8 mouse cellular contexts compared by ENCODE assay signal in the genomic region with DNA sequence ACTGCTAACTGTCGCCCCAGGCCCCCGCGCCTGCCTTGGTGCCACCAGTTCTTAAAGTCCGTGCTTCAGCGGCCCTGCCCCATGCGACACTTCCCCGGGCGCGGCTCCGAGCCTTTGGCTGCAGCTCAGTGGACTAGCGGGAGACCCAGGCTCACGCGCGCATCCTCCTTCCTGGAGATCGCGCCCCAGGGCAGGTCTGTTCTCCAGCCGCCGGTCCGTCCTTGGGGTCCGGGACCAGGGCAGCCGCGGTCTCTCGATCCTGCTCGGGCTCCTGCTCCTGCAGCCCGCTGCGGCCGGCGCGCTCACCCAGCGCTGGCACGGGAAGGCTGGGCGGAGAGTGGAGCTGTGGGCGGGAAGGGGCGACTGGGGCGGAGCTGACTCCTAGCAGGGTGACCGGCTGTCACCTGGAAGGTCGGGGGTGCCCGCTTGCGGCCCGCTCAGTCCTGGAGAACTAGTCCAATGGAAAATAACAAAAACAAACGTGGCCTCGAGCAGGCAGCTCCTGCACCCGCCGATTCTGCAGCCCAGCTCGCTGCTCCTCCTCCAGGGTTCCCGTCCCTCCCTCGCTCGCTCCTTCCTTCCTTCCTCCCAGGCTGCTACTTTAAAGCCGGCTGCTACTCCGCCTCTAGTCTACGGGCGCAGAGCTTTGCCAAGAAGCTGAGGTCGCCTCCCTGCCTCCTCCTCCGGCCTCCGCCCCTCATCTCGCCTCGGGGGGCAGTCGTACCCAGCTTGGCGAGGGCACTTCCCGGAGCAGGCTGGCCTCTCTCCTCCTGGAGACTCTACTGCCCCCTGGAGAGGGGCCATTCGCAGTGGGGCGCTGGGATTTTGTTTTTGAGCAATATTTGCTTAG. TPM values are rescaled to one million over a fixed set of nuclear protein-coding genes. Genes with fewer than 3 reads are reported as not detected.
A peak's percentile ranks its signal among the peaks of the same experiment; 100 is the strongest.
DNase-seq lines count a peak whose midpoint lies in the region; ATAC-seq and TF ChIP-seq lines count a peak whose summit lies in the region.

A gene (minus strand): TSS at position 673 of the 850 bp plus-strand sequence.

- DNase-seq in T-cell, adult 2 months (ENCODE audit: low spot score) = peak; percentile 30
- peak; percentile 91 for DNase-seq in cerebellum, postnatal 25 days
- peak; percentile 81 for DNase-seq in gastrocnemius, adult 18-20 months (ENCODE audit: low spot score)
- DNase-seq in left cerebral cortex, adult 2 months (ENCODE audit: extremely low spot score in 1 of 2, low spot score in 2 of 2) = peak; percentile 57 to 63
- DNase-seq in right cerebral cortex, adult 18-20 months = peak; percentile 65
- peak; percentile 23 for DNase-seq in urinary bladder, postnatal 10 days (ENCODE audit: low spot score)

- peak within 1 kb of the TSS; percentile 97 for H3K4me2 ChIP-seq in hindbrain, embryonic 15.5 days

- H3K4me1 ChIP-seq in hindbrain, embryonic 15.5 days (replicated peaks) = peaks cover 12% of the 10 kb centered on the region

- no peaks in the 10 kb centered on the region for H3K36me3 ChIP-seq in hindbrain, embryonic 15.5 days
- no peaks in the 10 kb centered on the region for H3K36me3 ChIP-seq in macrophage (ENCODE audit: inconsistent target)

- TF ChIP-seq CTCF in left cerebral cortex, adult 2 months (IDR thresholded peaks at IDR 0.05) = peak; percentile 80

- H3K27ac ChIP-seq in hindbrain, embryonic 15.5 days (replicated peaks) = peak within 1 kb of the TSS; percentile 74
- peak within 1 kb of the TSS; percentile 70 for H3K27ac ChIP-seq in left cerebral cortex, adult 2 months
- peak within 1 kb of the TSS; percentile 68 for H3K27ac ChIP-seq in macrophage

- peak within 1 kb of the TSS; percentile 88 for H3K4me3 ChIP-seq in hindbrain, embryonic 15.5 days
- peak within 1 kb of the TSS; percentile 77 for H3K4me3 ChIP-seq in left cerebral cortex, adult 2 months
- H3K4me3 ChIP-seq in macrophage (ENCODE audit: inconsistent target) = peak within 1 kb of the TSS; percentile 57

- intact Hi-C loops in left cerebral cortex, adult 2 months (cut with DNase I) = loop anchor here (1.0 to 5.0 kb wide), 3 partner anchors 44 to 146 kb away; a partner anchor contains a TSS

- H3K27me3 ChIP-seq in hindbrain, embryonic 15.5 days = no peaks in the 10 kb centered on the region

- peaks cover 42% of the 10 kb centered on the region; the same call in 1 of the 2 replicates for H3K79me2 ChIP-seq in macrophage (ENCODE audit: inconsistent target)

- H3K9me3 ChIP-seq in hindbrain, embryonic 15.5 days = no peaks in the 10 kb centered on the region

- H3K9ac ChIP-seq in hindbrain, embryonic 15.5 days = peak within 1 kb of the TSS; percentile 83

- WGBS in hindbrain, embryonic 15.5 days = under 1% methylated on average over 62 of the region's 62 CpGs
- WGBS in macrophage (ENCODE audit: missing documents) = under 1% methylated on average over 57 of the region's 62 CpGs

- peak; percentile 92 for ATAC-seq in hindbrain, embryonic 15.5 days (ENCODE audit: low FRiP score, low read depth)

RNA-seq across cellular contexts. Expression of the gene that starts here (rescaled TPM):
- total RNA-seq in gastrocnemius, adult 18-20 months (2021) = 10 to 100 TPM; 39.6 to 46.6 TPM
- polyA plus RNA-seq in hindbrain, embryonic 15.5 days (2015; fragmentation: Nextera tagmentation; extraction: Ambion mirVana) = 11.3 and 11.9 TPM in 2 replicates
- total RNA-seq in left cerebral cortex, adult 2 months (2021) = 10 to 100 TPM; 10.6 to 11.3 TPM
- total RNA-seq in macrophage (2018; cell fraction: chromatin; rRNA removed) = 100 to 1,000 TPM in 21 of 26 experiments, 10 to 100 TPM in 5; 31.8 to 306 (median 175) TPM
- total RNA-seq in macrophage (2018; cell fraction: cytosol; rRNA removed) = 10 to 100 TPM; 23.9 to 91.8 (median 57.2) TPM
- total RNA-seq in macrophage (2018; cell fraction: nucleus; rRNA removed) = 100 to 1,000 TPM in 16 of 26 experiments, 10 to 100 TPM in 10; 30.6 to 244 (median 116) TPM
- 24.4 to 64.0 TPM (median 53.8 TPM) in 3 replicates for polyA plus RNA-seq in macrophage (2018)

Comparison
In these comparisons a context has a peak if more than half of its experiments do, and no peak if none do; other contexts are left out.
1. Peak in every context shown above with its lines: DNase-seq, ATAC-seq, H3K4me3 ChIP-seq and H3K27ac ChIP-seq.
2. DNase-seq: peak in every context shown above with its lines; median percentile 91 in cerebellum, postnatal 25 days; 81 in gastrocnemius, adult 18-20 months; 65 in right cerebral cortex, adult 18-20 months; 60 in left cerebral cortex, adult 2 months; 30 in T-cell, adult 2 months; 23 in urinary bladder, postnatal 10 days.